Mouse (Mus musculus): ENCODE results near the gene Calr. TPM values are rescaled to one million over a fixed set of nuclear protein-coding genes. Genes with fewer than 3 reads are reported as not detected.
A peak's percentile ranks its signal among the peaks of the same experiment; 100 is the strongest.
"Not testable (repeated sequence)": the region's sequence is repeated elsewhere in the genome, so short reads cannot be mapped to it uniquely, and the experiment has no call there.

Calr gene
- polyA plus RNA-seq, 1 experiment from 2014 or later, result 747 TPM

DNA sequence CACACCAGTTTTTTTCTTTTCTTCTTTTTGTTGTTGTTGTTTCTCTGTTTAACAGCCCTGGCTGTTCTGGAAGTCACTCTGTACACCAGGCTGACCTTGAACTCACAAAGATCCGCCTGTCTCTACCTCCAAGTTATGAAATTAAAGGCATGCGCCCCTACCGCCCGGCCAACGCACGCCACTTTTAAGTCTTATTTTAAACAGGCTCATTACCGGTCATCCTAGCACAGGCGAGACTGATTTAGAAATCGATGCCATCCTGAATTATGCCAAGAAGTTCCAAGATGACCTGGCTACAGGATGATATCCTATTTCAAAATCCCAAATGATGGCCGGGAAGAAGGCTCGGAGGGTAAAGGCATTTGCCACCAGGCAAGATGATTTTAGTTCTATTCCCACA, 15.2 kb downstream of the Calr start, which contains the start of gene Gadd45gip1:
TSS of gene Gadd45gip1 (plus strand) at position 33 of the 400 bp plus-strand sequence.
- Histone ChIP-seq H3K4me2 (peak within 1 kb of the TSS; percentile 64), H3K27me3 (ENCODE audit: control insufficient read depth, insufficient read depth, low read length) (no peaks in the 10 kb centered on the region), H3K27ac (ENCODE audit: low read depth, low read length) (peak within 1 kb of the TSS; percentile 74), H3K36me3 (ENCODE audit: control insufficient read depth, insufficient read depth, low read length) (peaks cover 10% of the 10 kb centered on the region; the same call in 1 of the 2 replicates), H3K4me1 (ENCODE audit: control insufficient read depth, insufficient read depth, low read length) (peaks cover 6% of the 10 kb centered on the region; the same call in 1 of the 2 replicates), H3K9ac (ENCODE audit: low read length) (peak within 1 kb of the TSS; percentile 97), H3K9me3 (ENCODE audit: control insufficient read depth, low read length) (no peaks in the 10 kb centered on the region), H3K4me3 (ENCODE audit: low read depth, low read length) (peak within 1 kb of the TSS; percentile 76)
- 82% methylated on average over 11 of the region's 11 CpGs for WGBS
- no peak for ATAC-seq (ENCODE audit: low FRiP score)
- DNase-seq (ENCODE audit: low spot score, missing footprints), result peak; percentile 85

DNA sequence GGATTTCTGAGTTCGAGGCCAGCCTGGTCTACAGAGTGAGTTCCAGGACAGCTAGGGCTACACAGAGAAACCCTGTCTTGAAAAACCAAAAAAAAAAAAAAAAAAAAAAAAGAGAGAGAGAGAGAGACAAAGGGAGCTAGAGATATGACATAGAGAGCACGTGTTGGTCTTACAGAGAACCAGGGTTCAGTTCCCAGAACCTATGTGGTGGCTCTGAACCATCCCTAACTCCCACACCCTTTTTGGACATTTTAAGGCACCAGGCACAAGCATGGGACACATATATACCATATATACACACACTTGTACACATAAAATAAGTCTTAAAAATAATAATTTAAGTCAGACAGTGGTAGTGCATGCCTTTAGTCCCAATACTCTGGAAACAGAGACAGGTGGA, 20.2 kb downstream of the Calr start:
- H3K27ac ChIP-seq (ENCODE audit: low read depth, low read length); H3K4me3 ChIP-seq (ENCODE audit: low read depth, low read length); DNase-seq (ENCODE audit: low spot score, missing footprints); H3K9me3 ChIP-seq (ENCODE audit: control insufficient read depth, low read length); H3K36me3 ChIP-seq (ENCODE audit: control insufficient read depth, insufficient read depth, low read length); H3K4me2 ChIP-seq; ATAC-seq (ENCODE audit: low FRiP score); H3K9ac ChIP-seq (ENCODE audit: low read length); H3K27me3 ChIP-seq (ENCODE audit: control insufficient read depth, insufficient read depth, low read length); H3K4me1 ChIP-seq (ENCODE audit: control insufficient read depth, insufficient read depth, low read length): not testable (repeated sequence)
- WGBS, result 68% methylated on average over 2 of the region's 2 CpGs

DNA sequence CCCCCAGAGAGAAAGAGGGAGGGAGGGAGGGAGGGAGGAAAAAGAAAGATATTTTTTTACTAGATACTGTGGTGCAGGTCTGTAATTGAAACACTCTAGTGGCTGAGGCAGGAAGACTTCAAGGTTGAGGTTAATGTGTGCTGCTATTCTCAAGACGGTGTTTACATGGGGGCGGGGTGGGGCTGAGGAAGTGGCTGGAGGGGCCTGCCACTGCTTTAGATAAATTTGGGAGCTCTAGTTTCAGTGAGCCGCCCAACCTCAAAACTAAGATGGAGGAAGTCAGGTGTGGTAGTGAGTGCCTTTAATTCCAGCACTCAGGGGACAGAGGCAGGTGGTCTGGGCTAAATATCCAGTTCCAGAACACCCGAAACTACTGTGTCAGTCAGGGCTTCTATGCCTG, 21.1 kb downstream of the Calr start:
- no peak overlapping the region for H3K27ac ChIP-seq (ENCODE audit: low read depth, low read length)
- DNase-seq (ENCODE audit: low spot score, missing footprints), result no peak
- H3K4me1 ChIP-seq (ENCODE audit: control insufficient read depth, insufficient read depth, low read length), result no peaks in the 10 kb centered on the region
- no peaks in the 10 kb centered on the region for H3K36me3 ChIP-seq (ENCODE audit: control insufficient read depth, insufficient read depth, low read length)
- H3K4me2 ChIP-seq, result no peak overlapping the region
- H3K9ac ChIP-seq (ENCODE audit: low read length), result no peak overlapping the region
- ATAC-seq (ENCODE audit: low FRiP score), result no peak
- no peaks in the 10 kb centered on the region for H3K27me3 ChIP-seq (ENCODE audit: control insufficient read depth, insufficient read depth, low read length)
- 74% methylated on average over 4 of the region's 4 CpGs for WGBS
- no peak overlapping the region for H3K4me3 ChIP-seq (ENCODE audit: low read depth, low read length)
- no peaks in the 10 kb centered on the region for H3K9me3 ChIP-seq (ENCODE audit: control insufficient read depth, low read length)

DNA sequence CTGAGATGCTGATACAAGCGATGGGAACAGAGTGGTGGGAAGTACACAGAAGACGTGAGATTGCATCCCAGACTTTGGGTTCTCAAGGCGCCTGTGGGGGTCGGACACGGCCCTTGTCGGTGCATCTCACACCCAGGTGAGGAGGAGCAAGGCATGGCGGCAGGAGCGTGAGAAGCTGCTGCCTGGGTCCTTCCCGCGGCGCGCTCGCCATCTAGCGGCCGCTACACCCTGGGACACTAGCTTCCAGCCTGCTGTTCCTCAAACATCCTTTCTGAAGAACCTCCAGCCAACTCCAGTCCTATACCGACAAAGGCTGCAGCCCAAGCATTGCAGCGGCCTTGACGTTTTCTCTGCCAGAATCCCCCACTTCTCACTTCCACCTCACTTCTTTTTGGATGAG, 23.1 kb downstream of the Calr start:
- ATAC-seq (ENCODE audit: low FRiP score), result peak; percentile 80
- no peaks in the 10 kb centered on the region for H3K4me1 ChIP-seq (ENCODE audit: control insufficient read depth, insufficient read depth, low read length)
- peak overlapping the region; percentile 37 for H3K4me2 ChIP-seq
- H3K36me3 ChIP-seq (ENCODE audit: control insufficient read depth, insufficient read depth, low read length), result no peaks in the 10 kb centered on the region
- no peaks in the 10 kb centered on the region for H3K9me3 ChIP-seq (ENCODE audit: control insufficient read depth, low read length)
- H3K27me3 ChIP-seq (ENCODE audit: control insufficient read depth, insufficient read depth, low read length), result no peaks in the 10 kb centered on the region
- no peak overlapping the region for H3K4me3 ChIP-seq (ENCODE audit: low read depth, low read length)
- no peak overlapping the region for H3K9ac ChIP-seq (ENCODE audit: low read length)
- H3K27ac ChIP-seq (ENCODE audit: low read depth, low read length), result no peak overlapping the region
- under 1% methylated on average over 18 of the region's 18 CpGs for WGBS
- peak; percentile 99 for DNase-seq (ENCODE audit: low spot score, missing footprints)

DNA sequence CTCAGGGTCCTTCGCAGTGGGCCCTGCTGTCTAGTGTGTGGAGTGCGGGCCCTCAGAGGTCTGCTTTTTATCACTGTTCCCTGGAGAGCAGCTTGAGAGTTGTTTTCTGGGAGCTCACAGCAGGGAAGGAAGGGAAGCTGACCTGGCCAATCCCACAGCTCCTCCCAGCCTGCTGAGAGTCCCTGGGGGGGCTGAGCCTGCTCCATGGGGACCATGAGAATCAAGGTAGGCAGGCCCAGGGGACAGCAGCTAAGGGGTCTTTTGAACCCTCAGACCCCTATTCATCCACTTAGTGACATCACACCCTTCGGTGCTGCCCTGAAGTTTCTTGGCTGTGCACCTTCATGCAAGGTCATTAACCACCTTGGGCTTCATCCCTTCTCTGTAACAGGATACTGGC, 24.0 kb downstream of the Calr start, which contains the start of gene Dand5:
TSS of gene Dand5 (minus strand) at position 101 of the 400 bp plus-strand sequence.
- H3K4me1 ChIP-seq (ENCODE audit: control insufficient read depth, insufficient read depth, low read length), result no peaks in the 10 kb centered on the region

DNA sequence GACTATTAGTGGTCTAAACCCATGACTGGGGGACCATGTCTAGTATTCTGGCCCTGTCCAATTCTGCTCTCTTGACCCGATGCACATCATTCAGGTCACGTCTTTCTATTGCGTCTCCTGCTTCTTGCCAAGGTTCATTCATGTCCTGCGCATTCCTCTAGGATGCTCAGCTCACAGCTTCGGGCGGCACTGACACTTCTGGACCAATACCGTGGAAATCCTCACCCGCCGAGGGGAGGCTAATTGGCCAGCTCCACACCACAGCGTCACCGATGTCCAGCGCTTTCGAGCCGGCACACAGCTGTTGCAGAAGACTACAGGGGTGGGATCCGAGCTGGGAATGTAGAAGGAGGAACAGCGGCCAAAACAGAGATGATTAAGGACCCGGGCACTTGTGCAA, 30.6 kb downstream of the Calr start:
- H3K9ac ChIP-seq (ENCODE audit: low read length), result no peak overlapping the region
- 74% methylated on average over 17 of the region's 17 CpGs for WGBS
- no peak overlapping the region for H3K4me3 ChIP-seq (ENCODE audit: low read depth, low read length)
- no peak overlapping the region for H3K4me2 ChIP-seq
- H3K27me3 ChIP-seq (ENCODE audit: control insufficient read depth, insufficient read depth, low read length), result peaks cover 22% of the 10 kb centered on the region
- ATAC-seq (ENCODE audit: low FRiP score) (no peak), DNase-seq (ENCODE audit: low spot score, missing footprints) (no peak)
- H3K9me3 ChIP-seq (ENCODE audit: control insufficient read depth, low read length), result no peaks in the 10 kb centered on the region
- no peak overlapping the region for H3K27ac ChIP-seq (ENCODE audit: low read depth, low read length)
- H3K36me3 ChIP-seq (ENCODE audit: control insufficient read depth, insufficient read depth, low read length), result no peaks in the 10 kb centered on the region
- H3K4me1 ChIP-seq (ENCODE audit: control insufficient read depth, insufficient read depth, low read length), result peaks cover 13% of the 10 kb centered on the region

More for the DNA sequence above, 24.0 kb downstream of the Calr start, which contains the start of gene Dand5:
- DNase-seq (ENCODE audit: low spot score, missing footprints), result no peak
- no peaks in the 10 kb centered on the region for H3K9me3 ChIP-seq (ENCODE audit: control insufficient read depth, low read length)
- no peaks in the 10 kb centered on the region for H3K27me3 ChIP-seq (ENCODE audit: control insufficient read depth, insufficient read depth, low read length)
- WGBS, result 25% methylated on average over 3 of the region's 3 CpGs
- no peak for ATAC-seq (ENCODE audit: low FRiP score)
- H3K27ac ChIP-seq (ENCODE audit: low read depth, low read length), result no peak within 1 kb of the TSS
- no peak within 1 kb of the TSS for H3K9ac ChIP-seq (ENCODE audit: low read length)
- H3K4me3 ChIP-seq (ENCODE audit: low read depth, low read length), result no peak within 1 kb of the TSS
- H3K36me3 ChIP-seq (ENCODE audit: control insufficient read depth, insufficient read depth, low read length), result no peaks in the 10 kb centered on the region
- peak within 1 kb of the TSS; percentile 37 for H3K4me2 ChIP-seq

DNA sequence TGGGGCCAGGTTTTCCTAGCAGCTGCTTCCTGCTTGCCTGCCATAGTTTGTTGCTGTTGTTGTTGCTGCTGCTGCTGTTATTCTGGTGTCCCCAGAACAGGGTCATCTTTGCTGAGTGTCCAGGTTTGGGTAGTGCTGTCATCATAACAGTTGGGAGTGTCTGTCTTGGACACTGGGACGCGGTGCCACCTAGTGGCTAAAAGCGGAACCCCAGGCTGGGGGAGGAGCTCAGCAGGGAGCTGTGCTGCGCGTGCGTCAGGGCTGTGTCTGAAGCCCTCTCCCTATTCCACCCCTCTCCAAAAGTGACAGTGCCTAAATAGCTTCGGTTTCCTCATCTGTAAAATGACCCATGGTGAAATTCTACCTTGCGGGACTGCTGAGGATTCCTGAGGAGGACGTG, 31.2 kb downstream of the Calr start:
- Histone ChIP-seq H3K4me3 (ENCODE audit: low read depth, low read length) (no peak overlapping the region), H3K4me1 (ENCODE audit: control insufficient read depth, insufficient read depth, low read length) (peaks cover 13% of the 10 kb centered on the region), H3K9me3 (ENCODE audit: control insufficient read depth, low read length) (no peaks in the 10 kb centered on the region), H3K9ac (ENCODE audit: low read length) (no peak overlapping the region), H3K36me3 (ENCODE audit: control insufficient read depth, insufficient read depth, low read length) (no peaks in the 10 kb centered on the region), H3K27ac (ENCODE audit: low read depth, low read length) (no peak overlapping the region), H3K4me2 (no peak overlapping the region), H3K27me3 (ENCODE audit: control insufficient read depth, insufficient read depth, low read length) (peaks cover 22% of the 10 kb centered on the region)
- ATAC-seq (ENCODE audit: low FRiP score), result peak; percentile 72
- 10% methylated on average over 9 of the region's 9 CpGs for WGBS
- peak; percentile 100 for DNase-seq (ENCODE audit: low spot score, missing footprints)

DNA sequence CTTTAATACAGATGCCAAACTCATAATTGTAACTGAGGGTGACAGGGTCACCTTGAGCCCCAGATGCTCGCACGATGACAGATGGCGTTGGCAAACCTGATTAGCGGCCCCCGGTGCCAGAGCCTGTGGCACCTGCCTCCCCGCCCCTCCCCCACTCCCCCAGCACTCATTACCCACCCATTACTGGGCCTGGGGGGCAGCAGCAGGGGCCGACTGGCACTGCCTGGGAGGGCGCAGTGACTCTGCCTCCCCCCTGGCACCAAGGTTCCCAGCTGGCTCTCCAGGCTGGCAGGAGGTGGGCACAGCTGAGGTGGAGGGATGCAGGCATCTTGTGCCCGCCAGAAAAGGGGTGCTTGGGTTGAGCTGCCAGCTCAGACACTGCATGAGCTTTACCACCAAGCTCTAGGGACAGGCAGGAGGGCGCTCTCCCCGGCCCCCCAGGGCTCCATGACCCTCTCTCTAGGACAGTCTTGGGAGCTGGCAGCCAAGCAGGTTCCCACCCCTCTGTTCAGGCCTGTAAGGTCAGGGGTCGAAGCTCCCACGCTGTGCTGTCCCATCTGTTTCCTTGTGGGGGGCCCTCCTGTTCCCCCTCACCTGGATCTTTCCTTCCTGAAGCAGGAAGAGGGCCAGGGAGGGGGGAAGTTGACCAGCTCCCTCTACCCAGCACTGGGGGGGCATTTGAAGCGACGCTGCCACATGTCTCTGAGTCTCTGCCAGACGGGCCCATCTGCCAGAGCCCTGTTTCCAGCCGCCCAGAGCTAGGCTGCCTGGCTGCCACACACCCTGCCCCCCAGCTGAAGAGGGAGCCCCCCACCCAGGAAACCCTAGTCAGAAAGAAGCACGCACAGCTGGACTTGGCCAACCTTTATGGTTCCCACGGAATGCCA, 31.9 kb downstream of the Calr start:
- Histone ChIP-seq H3K9me3 (ENCODE audit: control insufficient read depth, low read length) (no peaks in the 10 kb centered on the region), H3K4me2 (no peak overlapping the region), H3K9ac (ENCODE audit: low read length) (no peak overlapping the region), H3K4me3 (ENCODE audit: low read depth, low read length) (no peak overlapping the region), H3K36me3 (ENCODE audit: control insufficient read depth, insufficient read depth, low read length) (no peaks in the 10 kb centered on the region), H3K4me1 (ENCODE audit: control insufficient read depth, insufficient read depth, low read length) (peaks cover 13% of the 10 kb centered on the region), H3K27me3 (ENCODE audit: control insufficient read depth, insufficient read depth, low read length) (peaks cover 24% of the 10 kb centered on the region), H3K27ac (ENCODE audit: low read depth, low read length) (no peak overlapping the region)
- ATAC-seq (ENCODE audit: low FRiP score), result no peak
- 50% methylated on average over 19 of the region's 19 CpGs for WGBS
- DNase-seq (ENCODE audit: low spot score, missing footprints), result no peak

DNA sequence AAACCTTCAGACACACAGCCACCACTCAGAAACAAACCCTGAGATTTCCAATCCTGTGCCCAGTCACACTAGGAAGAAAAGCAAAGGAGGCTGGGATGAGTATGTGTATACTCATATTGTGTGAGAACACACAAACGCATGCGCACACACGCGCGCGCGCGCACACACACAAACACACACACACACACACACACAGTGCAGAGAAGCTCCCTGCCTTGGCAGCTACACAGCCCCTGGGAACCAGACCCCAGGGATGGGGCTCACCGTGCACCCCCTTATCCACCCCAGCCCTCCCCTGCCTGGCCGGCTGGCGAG, 32.5 kb downstream of the Calr start:
- Histone ChIP-seq H3K27ac (ENCODE audit: low read depth, low read length) (no peak overlapping the region), H3K4me3 (ENCODE audit: low read depth, low read length) (no peak overlapping the region), H3K4me2 (no peak overlapping the region), H3K27me3 (ENCODE audit: control insufficient read depth, insufficient read depth, low read length) (peaks cover 29% of the 10 kb centered on the region), H3K36me3 (ENCODE audit: control insufficient read depth, insufficient read depth, low read length) (no peaks in the 10 kb centered on the region), H3K9ac (ENCODE audit: low read length) (no peak overlapping the region), H3K9me3 (ENCODE audit: control insufficient read depth, low read length) (no peaks in the 10 kb centered on the region), H3K4me1 (ENCODE audit: control insufficient read depth, insufficient read depth, low read length) (peaks cover 13% of the 10 kb centered on the region)
- WGBS, result 89% methylated on average over 11 of the region's 11 CpGs
- no peak for ATAC-seq (ENCODE audit: low FRiP score)
- no peak for DNase-seq (ENCODE audit: low spot score, missing footprints)
